Mouse (Mus musculus) embryonic fibroblast, embryonic 13.5 days (primary cell): ENCODE measurements at regions not wholly inside any gene's neighbourhood (a gene's known extent, or its start where the extent isn't known, plus 50 kb on each side); places are given as distances from the start of the nearest gene placed in this dataset.

Experiments used
- CTCF ChIP-seq: IDR thresholded peaks from 2 replicates; pipeline ENCODE4 v1.5.1; 2011; ENCODE audit warnings: mild to moderate bottlenecking, control low read depth, low read length, moderate library complexity, borderline replicate concordance; ENCODE audit not compliant: insufficient read depth
- POLR2A ChIP-seq: IDR thresholded peaks from 2 replicates; pipeline ENCODE4 v1.6.1; 2011; ENCODE audit warnings: low read depth, mild to moderate bottlenecking, control low read depth, low read length, moderate library complexity

DNA sequence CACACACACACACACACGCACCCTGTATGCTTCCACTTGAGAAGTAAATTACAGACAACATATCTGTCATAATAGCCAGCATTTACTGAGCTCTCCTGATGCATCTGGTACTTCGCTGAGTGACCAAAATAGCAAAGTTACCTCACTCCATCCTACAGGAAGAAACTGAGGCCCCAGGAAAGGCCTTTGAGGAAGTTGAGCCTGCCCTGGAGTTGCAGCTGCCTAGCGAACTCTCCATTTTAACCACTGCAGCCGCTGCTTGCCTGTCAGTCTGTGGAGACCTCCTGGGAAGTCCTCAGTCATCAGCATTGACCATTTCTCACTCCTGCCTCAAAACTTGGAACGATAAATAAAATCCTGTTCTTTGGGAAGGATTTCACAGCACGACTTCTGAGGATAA, 168.8 kb downstream of the Shq1 start:
- TF ChIP-seq POLR2A = no peak
- TF ChIP-seq CTCF = no peak
